ENCODE assay signal across 9 mouse cellular contexts in the genomic region with DNA sequence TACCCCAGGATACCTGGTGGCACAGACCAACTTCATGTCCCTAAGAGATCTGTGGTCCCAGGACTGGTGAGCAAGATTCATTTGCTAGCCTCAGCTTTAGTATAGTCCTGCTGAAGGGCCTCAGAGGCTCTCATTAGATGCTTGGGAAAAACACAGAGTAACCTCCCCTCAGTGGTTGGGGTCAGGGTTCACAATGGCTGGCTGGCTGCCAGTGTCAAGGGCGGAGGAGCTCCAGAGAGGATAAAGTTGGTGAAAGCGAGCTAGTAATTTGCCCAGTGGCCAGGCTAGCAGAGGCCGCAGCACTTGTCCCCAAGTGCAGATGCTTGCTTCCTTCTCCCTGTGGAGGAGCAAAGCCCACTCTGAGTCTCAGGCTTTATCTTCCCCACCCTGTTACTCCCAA.
A peak's percentile ranks its signal among the peaks of the same experiment; 100 is the strongest.
DNase-seq lines count a peak whose midpoint lies in the region; ATAC-seq and TF ChIP-seq lines count a peak whose summit lies in the region.
"Had no signal": no experiment of that assay in that cellular context is flagged by ENCODE, and none has a peak within 500 bp of the region (broad histone marks: within the 10 kb centered on the region; RNA-seq: fewer than 3 reads in every experiment).

No protein-coding gene starts in this region.

- no peaks in the 10 kb centered on the region for H3K36me3 ChIP-seq in midbrain, embryonic 10.5 days
- no peaks in the 10 kb centered on the region for H3K36me3 ChIP-seq in midbrain, postnatal 0 days (ENCODE audit: insufficient read depth, low read length)
- H3K36me3 ChIP-seq in intestine, postnatal 0 days (ENCODE audit: control insufficient read depth, insufficient read depth), result no peaks in the 10 kb centered on the region

- no peak for TF ChIP-seq CTCF in midbrain, postnatal 0 days (IDR thresholded peaks at IDR 0.05)
- no peak for TF ChIP-seq CTCF in intestine, postnatal 0 days (IDR thresholded peaks at IDR 0.05; ENCODE audit: low read depth)

- peaks cover 49% of the 10 kb centered on the region for H3K27me3 ChIP-seq in midbrain, embryonic 10.5 days (ENCODE audit: low read depth, poor library complexity, severe bottlenecking)
- H3K27me3 ChIP-seq in midbrain, postnatal 0 days (ENCODE audit: insufficient read depth, low read length), result 0 out of 2 replicates have a peak, but pooled peaks cover 3% of the 10 kb centered on the region
- H3K27me3 ChIP-seq in intestine, postnatal 0 days (replicated peaks; ENCODE audit: control insufficient read depth, insufficient read depth, low read length), result no peaks in the 10 kb centered on the region

- peak overlapping the region; percentile 73 for H3K27ac ChIP-seq in midbrain, embryonic 10.5 days (replicated peaks)
- H3K27ac ChIP-seq in midbrain, postnatal 0 days (ENCODE audit: low read depth, low read length), result no peak overlapping the region
- no peak overlapping the region for H3K27ac ChIP-seq in intestine, postnatal 0 days (ENCODE audit: low read depth, low read length)

- no peak for ATAC-seq in midbrain, postnatal 0 days (ENCODE audit: low FRiP score)
- ATAC-seq in intestine, postnatal 0 days, result peak; percentile 60

- H3K4me1 ChIP-seq in midbrain, embryonic 10.5 days, result peaks cover 29% of the 10 kb centered on the region
- H3K4me1 ChIP-seq in midbrain, postnatal 0 days (ENCODE audit: insufficient read depth, low read length), result peaks cover 9% of the 10 kb centered on the region; the same call in 1 of the 2 replicates
- no peaks in the 10 kb centered on the region for H3K4me1 ChIP-seq in intestine, postnatal 0 days (replicated peaks; ENCODE audit: control insufficient read depth, insufficient read depth, low read length)

- peak; percentile 49 for DNase-seq in midbrain, embryonic 10.5 days (ENCODE audit: low spot score)
- DNase-seq in midbrain, postnatal 0 days (ENCODE audit: low spot score), result no peak
- peak; percentile 79 to 89 for DNase-seq in kidney, postnatal 36 days
- DNase-seq in retina, postnatal 7 days (ENCODE audit: low read depth, low spot score), result peak; percentile 16
- no peak for DNase-seq in layer of hippocampus, adult 11-12 months (ENCODE audit: low spot score)
- DNase-seq in cerebellum, postnatal 4 days (ENCODE audit: low spot score in 2 of 2), result no peak

- 52% methylated on average over 3 of the region's 3 CpGs for WGBS in midbrain, embryonic 10.5 days
- WGBS in midbrain, postnatal 0 days, result 50% methylated on average over 3 of the region's 3 CpGs
- 16% methylated on average over 3 of the region's 3 CpGs for WGBS in intestine, postnatal 0 days

- no peak overlapping the region for H3K4me3 ChIP-seq in midbrain, embryonic 10.5 days
- H3K4me3 ChIP-seq in midbrain, postnatal 0 days (ENCODE audit: low read depth, low read length), result no peak overlapping the region
- H3K4me3 ChIP-seq in intestine, postnatal 0 days (ENCODE audit: low read depth, low read length), result no peak overlapping the region
- H3K4me3 ChIP-seq: erythroblast, embryonic 14.5 days had no signal

- H3K9me3 ChIP-seq in midbrain, embryonic 10.5 days (replicated peaks), result no peaks in the 10 kb centered on the region
- no peaks in the 10 kb centered on the region for H3K9me3 ChIP-seq in midbrain, postnatal 0 days (ENCODE audit: low read length)
- H3K9me3 ChIP-seq in intestine, postnatal 0 days (ENCODE audit: control insufficient read depth), result no peaks in the 10 kb centered on the region

- no peak overlapping the region for H3K9ac ChIP-seq in midbrain, postnatal 0 days (replicated peaks; ENCODE audit: low read length, poor library complexity, severe bottlenecking)
- no peak overlapping the region for H3K9ac ChIP-seq in intestine, postnatal 0 days (ENCODE audit: low read depth, low read length)

- no peak overlapping the region for H3K4me2 ChIP-seq in midbrain, postnatal 0 days (ENCODE audit: low read depth, low read length, poor library complexity, severe bottlenecking)
- no peak overlapping the region for H3K4me2 ChIP-seq in intestine, postnatal 0 days (replicated peaks; ENCODE audit: low read depth)
- H3K4me2 ChIP-seq: heart, embryonic 11.5 days had no signal

Comparison
In these comparisons a context has a peak if more than half of its experiments do, and no peak if none do; other contexts are left out.
1. DNase-seq: peak in midbrain, embryonic 10.5 days (single experiment), kidney, postnatal 36 days (2 of 2) and retina, postnatal 7 days (single experiment); none in midbrain, postnatal 0 days (single experiment), layer of hippocampus, adult 11-12 months (single experiment) and cerebellum, postnatal 4 days (0 of 2).